ENCODE assay signal across 7 mouse cellular contexts in the genomic region with DNA sequence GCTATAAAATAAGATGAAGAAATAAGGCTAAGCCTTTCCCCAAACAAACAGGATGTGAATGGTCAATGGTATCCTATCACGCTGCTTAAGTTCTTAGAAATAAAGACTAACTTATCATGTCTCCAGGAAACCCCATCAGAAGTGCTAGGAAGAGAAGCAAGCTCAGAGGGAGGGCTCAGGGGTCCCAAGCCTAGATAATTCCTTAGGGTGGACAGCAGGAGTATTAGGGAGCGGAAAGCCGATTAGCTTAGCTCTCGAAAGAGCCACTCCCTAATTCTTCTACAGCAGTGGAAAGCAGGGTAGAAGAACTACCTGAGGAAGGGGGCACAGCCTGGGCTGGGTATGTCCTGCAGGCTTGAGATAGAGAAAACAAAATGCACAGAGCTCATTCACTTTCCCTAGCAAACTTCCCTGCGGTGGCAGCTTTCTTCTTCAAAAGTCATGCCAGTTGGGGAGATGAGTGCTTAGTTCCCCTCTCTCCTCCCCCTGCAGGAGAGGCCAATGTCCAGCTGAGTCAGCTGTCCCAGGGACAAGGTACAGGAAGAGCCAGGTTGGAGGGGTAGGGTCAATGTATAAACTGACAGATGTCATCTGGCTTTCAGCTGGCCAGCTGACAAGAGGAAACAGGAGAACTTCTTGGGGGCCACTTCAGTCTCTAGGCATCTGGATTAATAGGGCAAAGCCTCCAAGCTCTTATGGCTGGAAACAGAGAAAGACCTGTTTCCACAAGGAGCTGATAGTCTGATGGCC. TPM values are rescaled to one million over a fixed set of nuclear protein-coding genes. Genes with fewer than 3 reads are reported as not detected.
DNase-seq lines count a peak whose midpoint lies in the region; ATAC-seq and TF ChIP-seq lines count a peak whose summit lies in the region.

No protein-coding gene starts in this region.

- TF ChIP-seq POLR2A in spleen, adult 2 months (IDR thresholded peaks at IDR 0.05; ENCODE audit: low read depth, low read length), result no peak

- no peaks in the 10 kb centered on the region for H3K27me3 ChIP-seq in spleen, adult 2 months (ENCODE audit: control insufficient read depth, insufficient read depth, low read length)
- no peaks in the 10 kb centered on the region for H3K27me3 ChIP-seq in hindbrain, embryonic 15.5 days
- no peaks in the 10 kb centered on the region for H3K27me3 ChIP-seq in liver, embryonic 12.5 days (replicated peaks)

- ATAC-seq in hindbrain, embryonic 15.5 days (ENCODE audit: low FRiP score, low read depth), result no peak
- ATAC-seq in liver, embryonic 12.5 days, result no peak

- TF ChIP-seq CTCF in spleen, adult 2 months (IDR thresholded peaks at IDR 0.05; ENCODE audit: extremely low read depth, insufficient read depth, insufficient read length, insufficient replicate concordance), result no peak

- DNase-seq in spleen, adult 2 months (ENCODE audit: low read depth in 1 of 2, low spot score in 2 of 2), result no peak
- DNase-seq in spleen, postnatal 10 days (ENCODE audit: low spot score in 2 of 2), result no peak
- DNase-seq in thymus, postnatal 14 days, result no peak
- no peak for DNase-seq in left cerebral cortex, postnatal 36 days (ENCODE audit: low spot score in 2 of 2)
- DNase-seq in spleen, postnatal 4 days (ENCODE audit: low spot score in 2 of 2), result no peak

- H3K27ac ChIP-seq in spleen, adult 2 months (ENCODE audit: insufficient read depth, low read length), result no peak overlapping the region
- H3K27ac ChIP-seq in hindbrain, embryonic 15.5 days (replicated peaks), result no peak overlapping the region; the same call in 1 of the 2 replicates
- H3K27ac ChIP-seq in liver, embryonic 12.5 days, result peak overlapping the region; percentile 18; the same call in 1 of the 2 replicates

- H3K4me3 ChIP-seq in spleen, adult 2 months (ENCODE audit: extremely low read depth, insufficient read depth, insufficient read length), result 0 out of 2 replicates have a peak overlapping the region, but pooled peaks have one; percentile 1
- peak overlapping the region; percentile 100 for H3K4me3 ChIP-seq in hindbrain, embryonic 15.5 days
- H3K4me3 ChIP-seq in liver, embryonic 12.5 days, result peak overlapping the region; percentile 97

- peak overlapping the region; percentile 86 for H3K4me2 ChIP-seq in hindbrain, embryonic 15.5 days
- peak overlapping the region; percentile 90 for H3K4me2 ChIP-seq in liver, embryonic 12.5 days

- peak overlapping the region; percentile 99 for H3K9ac ChIP-seq in hindbrain, embryonic 15.5 days
- H3K9ac ChIP-seq in liver, embryonic 12.5 days, result peak overlapping the region; percentile 98

- WGBS in spleen, adult 2 months, result 82% methylated on average over 5 of the region's 5 CpGs
- WGBS in hindbrain, embryonic 15.5 days, result 71% methylated on average over 5 of the region's 5 CpGs
- WGBS in liver, embryonic 12.5 days (ENCODE audit: insufficient replicate concordance), result 61% methylated on average over 5 of the region's 5 CpGs

- peaks cover 20% of the 10 kb centered on the region for H3K36me3 ChIP-seq in spleen, adult 2 months (ENCODE audit: control insufficient read depth, insufficient read depth, low read length)
- peaks cover 27% of the 10 kb centered on the region for H3K36me3 ChIP-seq in hindbrain, embryonic 15.5 days
- H3K36me3 ChIP-seq in liver, embryonic 12.5 days, result peaks cover 39% of the 10 kb centered on the region

- intact Hi-C loops in left cerebral cortex, postnatal 36 days (cut with DNase I), result no loop called here

- H3K9me3 ChIP-seq in hindbrain, embryonic 15.5 days, result no peaks in the 10 kb centered on the region
- H3K9me3 ChIP-seq in liver, embryonic 12.5 days (replicated peaks), result no peaks in the 10 kb centered on the region

- H3K4me1 ChIP-seq in spleen, adult 2 months (ENCODE audit: control insufficient read depth, insufficient read depth, insufficient read length), result peaks cover 8% of the 10 kb centered on the region
- peaks cover 39% of the 10 kb centered on the region for H3K4me1 ChIP-seq in hindbrain, embryonic 15.5 days (replicated peaks)
- H3K4me1 ChIP-seq in liver, embryonic 12.5 days, result peaks cover 48% of the 10 kb centered on the region

RNA-seq across cellular contexts. Expression of gene C2cd2l, which starts 1.8 kb away (rescaled TPM):
- 28.0 and 38.5 TPM in 2 replicates for polyA plus RNA-seq in spleen, adult 2 months (2012; rRNA removed)
- polyA plus RNA-seq in hindbrain, embryonic 15.5 days (2015; fragmentation: Nextera tagmentation; extraction: Ambion mirVana), result 28.7 and 29.3 TPM in 2 replicates
- polyA plus RNA-seq in liver, embryonic 12.5 days (2016; fragmentation: Nextera tagmentation; extraction: Ambion mirVana), result 12.3 and 13.0 TPM in 2 replicates
- 100 to 1,000 TPM; 213 to 219 TPM for total RNA-seq in left cerebral cortex, postnatal 36 days (2021)

RNA-seq across cellular contexts. Expression of gene Dpagt1, which starts 7.6 kb away (rescaled TPM):
- 24.0 and 25.2 TPM in 2 replicates for polyA plus RNA-seq in spleen, adult 2 months (2012; rRNA removed)
- 37.5 and 38.7 TPM in 2 replicates for polyA plus RNA-seq in hindbrain, embryonic 15.5 days (2015; fragmentation: Nextera tagmentation; extraction: Ambion mirVana)
- polyA plus RNA-seq in liver, embryonic 12.5 days (2016; fragmentation: Nextera tagmentation; extraction: Ambion mirVana), result 21.9 and 24.0 TPM in 2 replicates
- total RNA-seq in left cerebral cortex, postnatal 36 days (2021), result 10 to 100 TPM; 12.3 to 15.8 TPM

RNA-seq across cellular contexts. Expression of gene Hinfp, which starts 12.8 kb away (rescaled TPM):
- 24.7 and 25.2 TPM in 2 replicates for polyA plus RNA-seq in spleen, adult 2 months (2012; rRNA removed)
- 25.7 and 28.8 TPM in 2 replicates for polyA plus RNA-seq in hindbrain, embryonic 15.5 days (2015; fragmentation: Nextera tagmentation; extraction: Ambion mirVana)
- 16.2 and 17.2 TPM in 2 replicates for polyA plus RNA-seq in liver, embryonic 12.5 days (2016; fragmentation: Nextera tagmentation; extraction: Ambion mirVana)
- total RNA-seq in left cerebral cortex, postnatal 36 days (2021), result 10 to 100 TPM; 24.4 to 31.8 TPM

RNA-seq across cellular contexts. Expression of gene H2afx, which starts 16.2 kb away (rescaled TPM):
- 117 and 258 TPM in 2 replicates for polyA plus RNA-seq in spleen, adult 2 months (2012; rRNA removed)
- 133 and 149 TPM in 2 replicates for polyA plus RNA-seq in hindbrain, embryonic 15.5 days (2015; fragmentation: Nextera tagmentation; extraction: Ambion mirVana)
- 233 and 239 TPM in 2 replicates for polyA plus RNA-seq in liver, embryonic 12.5 days (2016; fragmentation: Nextera tagmentation; extraction: Ambion mirVana)
- total RNA-seq in left cerebral cortex, postnatal 36 days (2021), result 10 to 100 TPM; 53.2 to 62.5 TPM

RNA-seq across cellular contexts. Expression of gene Hmbs, which starts 25.8 kb away (rescaled TPM):
- 121 and 147 TPM in 2 replicates for polyA plus RNA-seq in spleen, adult 2 months (2012; rRNA removed)
- 64.8 and 64.9 TPM in 2 replicates for polyA plus RNA-seq in hindbrain, embryonic 15.5 days (2015; fragmentation: Nextera tagmentation; extraction: Ambion mirVana)
- 1,354 and 1,355 TPM in 2 replicates for polyA plus RNA-seq in liver, embryonic 12.5 days (2016; fragmentation: Nextera tagmentation; extraction: Ambion mirVana)
- total RNA-seq in left cerebral cortex, postnatal 36 days (2021), result 10 to 100 TPM; 17.9 to 18.0 TPM

Comparison
In these comparisons a context has a peak if more than half of its experiments do, and no peak if none do; other contexts are left out.
1. H3K4me3 ChIP-seq: peak in every context shown above with its lines; median percentile 100 in hindbrain, embryonic 15.5 days; 97 in liver, embryonic 12.5 days; 1 in spleen, adult 2 months.